Mouse (Mus musculus) MEL (cell line): ENCODE data around the gene Map3k3. TPM values are rescaled to one million over a fixed set of nuclear protein-coding genes. Genes with fewer than 3 reads are reported as not detected.

Experiments used
- DNase-seq: peaks from one replicate; pipeline ENCODE4 v3.0.0; 2011; ENCODE audit warnings: low read depth, low spot score
- H3K27ac ChIP-seq: 2 replicates; pipeline ENCODE4 v1.5.1; 2012; ENCODE audit warnings: low read depth, mild to moderate bottlenecking, control low read depth, low read length, moderate library complexity; ENCODE audit not compliant: control insufficient read depth
- H3K27me3 ChIP-seq, 2 experiments: fragments of 150-350 bp in 1 of 2; sonication (generic) in 1 of 2; 2 replicates each; pipeline ENCODE4 v1.6.1; 2012; ENCODE audit warnings: low read length in 2 of 2, mild to moderate bottlenecking in 2 of 2, improper control_type of control experiment in 1 of 2, moderate library complexity in 1 of 2; ENCODE audit not compliant: insufficient read depth in 2 of 2, control insufficient read depth in 1 of 2
- H3K36me3 ChIP-seq, 2 experiments: 2 replicates each; pipeline ENCODE4 v1.6.1; 2012 to 2014; ENCODE audit warnings: low read length in 2 of 2, improper control_type of control experiment in 1 of 2, inconsistent platforms in 1 of 2, mild to moderate bottlenecking in 1 of 2; ENCODE audit not compliant: insufficient read depth in 2 of 2, control insufficient read depth in 1 of 2
- H3K4me1 ChIP-seq, 2 experiments: fragments of 150-350 bp in 1 of 2; sonication (generic) in 1 of 2; 2 replicates each; pipeline ENCODE4 v1.6.1; 2012; ENCODE audit warnings: low read length in 2 of 2, improper control_type of control experiment in 1 of 2, mild to moderate bottlenecking in 1 of 2; ENCODE audit not compliant: insufficient read depth in 2 of 2, control insufficient read depth in 1 of 2
- H3K4me3 ChIP-seq, 2 experiments: fragments of 150-350 bp in 1 of 2; sonication (generic) in 1 of 2; 2 replicates each; pipeline ENCODE4 v1.5.1; 2012; ENCODE audit warnings: low read depth in 2 of 2, low read length in 2 of 2, mild to moderate bottlenecking in 2 of 2, moderate library complexity in 2 of 2, control low read depth in 1 of 2, improper control_type of control experiment in 1 of 2; ENCODE audit not compliant: control insufficient read depth in 1 of 2, insufficient read depth in 1 of 2
- H3K79me2 ChIP-seq: 2 replicates; pipeline ENCODE4 v1.6.1; 2012; ENCODE audit warnings: mild to moderate bottlenecking, low read length, moderate library complexity; ENCODE audit not compliant: control insufficient read depth, poor library complexity, insufficient read depth
- H3K9ac ChIP-seq: 2 replicates; pipeline ENCODE4 v1.6.1; 2012; ENCODE audit warnings: low read depth, mild to moderate bottlenecking, control low read depth, low read length, moderate library complexity; ENCODE audit not compliant: control insufficient read depth, poor library complexity, severe bottlenecking
- H3K9me3 ChIP-seq: fragments of 150-350 bp; sonication (generic); replicated peaks from 2 replicates; pipeline ENCODE4 v1.6.1; 2012; ENCODE audit warnings: mild to moderate bottlenecking, low read length, improper control_type of control experiment, moderate library complexity; ENCODE audit not compliant: insufficient read depth
- BHLHE40 ChIP-seq: IDR thresholded peaks from 2 replicates; pipeline ENCODE4 v1.6.1; 2012; ENCODE audit warnings: low read depth, mild to moderate bottlenecking, inconsistent platforms, low read length, improper control_type of control experiment, borderline replicate concordance
- CHD2 ChIP-seq: IDR thresholded peaks from 2 replicates; pipeline ENCODE4 v1.6.1; 2011; ENCODE audit warnings: low read length, improper control_type of control experiment
- E2F4 ChIP-seq: IDR thresholded peaks from 2 replicates; pipeline ENCODE4 v1.6.1; 2011; ENCODE audit warnings: low read depth, low read length, improper control_type of control experiment, borderline replicate concordance
- ETS1 ChIP-seq: IDR thresholded peaks from 2 replicates; pipeline ENCODE4 v1.6.1; 2012; ENCODE audit warnings: low read depth, mild to moderate bottlenecking, inconsistent platforms, low read length, improper control_type of control experiment, moderate library complexity
- GABPA ChIP-seq: IDR thresholded peaks from 2 replicates; pipeline ENCODE4 v1.6.1; 2012; ENCODE audit warnings: low read depth, mild to moderate bottlenecking, inconsistent platforms, low read length, improper control_type of control experiment, moderate library complexity
- GATA1 ChIP-seq: IDR thresholded peaks from 2 replicates; pipeline ENCODE4 v1.6.1; 2011; ENCODE audit warnings: low read depth, low read length, improper control_type of control experiment
- HCFC1 ChIP-seq: IDR thresholded peaks from 2 replicates; pipeline ENCODE4 v1.6.1; 2012; ENCODE audit warnings: low read depth, mild to moderate bottlenecking, inconsistent platforms, low read length, improper control_type of control experiment, moderate library complexity
- JUND ChIP-seq: IDR thresholded peaks from 2 replicates; pipeline ENCODE4 v1.6.1; 2011; ENCODE audit warnings: low read depth, mild to moderate bottlenecking, improper control_type of control experiment, low read length
- KAT2A ChIP-seq: conservative IDR thresholded peaks from 2 replicates; pipeline ENCODE4 v1.6.1; 2012; ENCODE audit warnings: low read depth, low read length, improper control_type of control experiment, inconsistent platforms
- MAFK ChIP-seq: IDR thresholded peaks from 2 replicates; pipeline ENCODE4 v1.6.1; 2011; ENCODE audit warnings: low read depth, mild to moderate bottlenecking, low read length, improper control_type of control experiment, borderline replicate concordance
- MAX ChIP-seq: IDR thresholded peaks from 2 replicates; pipeline ENCODE4 v1.6.1; 2011; ENCODE audit warnings: low read length, improper control_type of control experiment
- MEF2A ChIP-seq: IDR thresholded peaks from 2 replicates; pipeline ENCODE4 v1.6.1; 2014; ENCODE audit warnings: low read depth, mild to moderate bottlenecking, inconsistent platforms, low read length, improper control_type of control experiment; ENCODE audit not compliant: poor library complexity, insufficient replicate concordance, severe bottlenecking; ENCODE audit errors: extremely low read depth
- MXI1 ChIP-seq: IDR thresholded peaks from 2 replicates; pipeline ENCODE4 v1.6.1; 2011; ENCODE audit warnings: mild to moderate bottlenecking, low read depth, low read length, improper control_type of control experiment
- MYB ChIP-seq: IDR thresholded peaks from 2 replicates; pipeline ENCODE4 v1.6.1; 2011; ENCODE audit warnings: mild to moderate bottlenecking, low read depth, low read length, improper control_type of control experiment
- MYC ChIP-seq: IDR thresholded peaks from 2 replicates; pipeline ENCODE4 v1.6.1; 2011; ENCODE audit warnings: low read depth, mild to moderate bottlenecking, low read length, improper control_type of control experiment, moderate library complexity
- NELFE ChIP-seq: IDR thresholded peaks from 2 replicates; pipeline ENCODE4 v1.6.1; 2011; ENCODE audit warnings: low read depth, low read length, improper control_type of control experiment
- POLR2A ChIP-seq, 2 experiments: IDR thresholded peaks; 2 replicates each; pipeline ENCODE4 v1.6.1; 2011 to 2012; ENCODE audit warnings: low read length in 2 of 2, mild to moderate bottlenecking in 2 of 2, control low read depth in 1 of 2, improper control_type of control experiment in 1 of 2, low read depth in 1 of 2, moderate library complexity in 1 of 2; ENCODE audit not compliant: control insufficient read depth in 1 of 2, insufficient read depth in 1 of 2, poor library complexity in 1 of 2
- RAD21 ChIP-seq: IDR thresholded peaks from 2 replicates; pipeline ENCODE4 v1.6.1; 2011; ENCODE audit warnings: mild to moderate bottlenecking, low read depth, low read length, improper control_type of control experiment
- RCOR1 ChIP-seq: IDR thresholded peaks from 2 replicates; pipeline ENCODE4 v1.6.1; 2012; ENCODE audit warnings: low read depth, mild to moderate bottlenecking, inconsistent platforms, low read length, improper control_type of control experiment
- SMC3 ChIP-seq: IDR thresholded peaks from 2 replicates; pipeline ENCODE4 v1.6.1; 2011; ENCODE audit warnings: low read depth, low read length, improper control_type of control experiment
- TAL1 ChIP-seq: IDR thresholded peaks from 2 replicates; pipeline ENCODE4 v1.6.1; 2012; ENCODE audit warnings: mild to moderate bottlenecking, inconsistent platforms, low read length, moderate library complexity, mixed read lengths
- TBP ChIP-seq: IDR thresholded peaks from 2 replicates; pipeline ENCODE4 v1.8.0; 2011; ENCODE audit warnings: low read depth, low read length, improper control_type of control experiment
- TCF12 ChIP-seq: IDR thresholded peaks from 2 replicates; pipeline ENCODE4 v1.6.1; 2014; ENCODE audit warnings: low read depth, mild to moderate bottlenecking, inconsistent platforms, low read length, improper control_type of control experiment, moderate library complexity
- UBTF ChIP-seq: IDR thresholded peaks from 2 replicates; pipeline ENCODE4 v1.6.1; 2012; ENCODE audit warnings: low read depth, mild to moderate bottlenecking, inconsistent platforms, low read length, improper control_type of control experiment, moderate library complexity, borderline replicate concordance; ENCODE audit not compliant: insufficient read depth
- USF1 ChIP-seq: IDR thresholded peaks from 2 replicates; pipeline ENCODE4 v1.6.1; 2014; ENCODE audit warnings: low read depth, mild to moderate bottlenecking, inconsistent platforms, low read length, improper control_type of control experiment, moderate library complexity
- USF2 ChIP-seq, 2 experiments: IDR thresholded peaks; 2 replicates each; pipeline ENCODE4 v1.6.1; 2011 to 2012; ENCODE audit warnings: improper control_type of control experiment in 2 of 2, low read length in 2 of 2, borderline replicate concordance in 1 of 2, inconsistent platforms in 1 of 2, low read depth in 1 of 2, mild to moderate bottlenecking in 1 of 2; ENCODE audit not compliant: insufficient read depth in 1 of 2
- ZKSCAN1 ChIP-seq: IDR thresholded peaks from 2 replicates; pipeline ENCODE4 v1.6.1; 2012; ENCODE audit warnings: low read depth, mild to moderate bottlenecking, inconsistent platforms, low read length, improper control_type of control experiment, moderate library complexity
- ZMIZ1 ChIP-seq: IDR thresholded peaks from 2 replicates; pipeline ENCODE4 v1.6.1; 2012; ENCODE audit warnings: low read depth, mild to moderate bottlenecking, inconsistent platforms, low read length, improper control_type of control experiment, moderate library complexity
- ZNF384 ChIP-seq: IDR thresholded peaks from 2 replicates; pipeline ENCODE4 v1.6.1; 2012; ENCODE audit warnings: low read depth, mild to moderate bottlenecking, inconsistent platforms, low read length, improper control_type of control experiment
- polyA plus RNA-seq, 2 experiments: library from polyadenylated mRNA; stranded (reverse) in 1 of 2; unstranded in 1 of 2; fragments of >175 nt in 1 of 2; fragments of >200 nt in 1 of 2; gene quantifications; 2 replicates each; pipeline versions ENCODE4 v1.2.1 to v1.2.4; 2012; ENCODE audit warnings: low replicate concordance in 2 of 2, low read depth in 1 of 2; ENCODE audit not compliant: insufficient read length in 2 of 2, insufficient read depth in 1 of 2, missing spikeins in 1 of 2
- total RNA-seq: library from RNA; depleted of rRNA; stranded (reverse); fragments of 300-350 nt; gene quantifications from 2 replicates; pipeline ENCODE4 v1.2.3, GENCODE M21; 2012

Gene Map3k3
- total and polyA plus RNA-seq, 3 experiments = 10.5 to 14.3 TPM; not detected in 1

GRCm38 (mm10) chr11:106200756-106201155 lies 116.3 kb downstream of the Map3k3 start:
- H3K9me3 ChIP-seq = no peaks in the 10 kb centered on the region
- DNase-seq = no peak
- TF ChIP-seq CHD2 = no peak
- TF ChIP-seq POLR2A (IDR thresholded peaks at IDR 0.05; ENCODE audit: control insufficient read depth in 1 of 2, insufficient read depth in 1 of 2, low read depth in 1 of 2, low read length in 2 of 2, poor library complexity in 1 of 2) = no peak
- 0 out of 2 replicates have a peak, but pooled peaks have one; percentile 33 for TF ChIP-seq GATA1
- no peak for TF ChIP-seq MYB
- no peak for TF ChIP-seq RCOR1
- peaks cover 27 to 47% of the 10 kb centered on the region in 2 experiments for H3K36me3 ChIP-seq
- H3K27ac ChIP-seq = peak overlapping the region; percentile 44
- H3K4me3 ChIP-seq = no peak overlapping the region
- H3K27me3 ChIP-seq = no peaks in the 10 kb centered on the region
- H3K79me2 ChIP-seq = no peaks in the 10 kb centered on the region
- no peak overlapping the region for H3K9ac ChIP-seq
- H3K4me1 ChIP-seq = peaks cover 32 to 35% of the 10 kb centered on the region in 2 experiments

- no peaks in the 10 kb centered on the region for H3K27me3 ChIP-seq
- peak overlapping the region; percentile 11; the same call in 1 of the 2 replicates for H3K9ac ChIP-seq
- H3K79me2 ChIP-seq = no peaks in the 10 kb centered on the region
- H3K9me3 ChIP-seq = no peaks in the 10 kb centered on the region
- peaks cover 33 to 47% of the 10 kb centered on the region in 2 experiments for H3K36me3 ChIP-seq
- peak; percentile 77 for DNase-seq
- H3K4me3 ChIP-seq = no peak overlapping the region
- H3K4me1 ChIP-seq = peaks cover 32 to 35% of the 10 kb centered on the region in 2 experiments
- peak overlapping the region; percentile 63 for H3K27ac ChIP-seq
- TF ChIP-seq USF2 (IDR thresholded peaks at IDR 0.05; ENCODE audit: borderline replicate concordance in 1 of 2, insufficient read depth in 1 of 2, low read depth in 1 of 2, low read length in 2 of 2) (no peak), RCOR1 (peak; percentile 99), ETS1 (peak; percentile 92), MXI1 (peak; percentile 83), MAX (peak; percentile 54), ZMIZ1 (0 out of 2 replicates have a peak, but pooled peaks have one; percentile 51), TBP (peak; percentile 28; the same call in 1 of the 2 replicates), BHLHE40 (peak; percentile 84), UBTF (no peak), HCFC1 (peak; percentile 58), NELFE (no peak), POLR2A (IDR thresholded peaks at IDR 0.05; ENCODE audit: control insufficient read depth in 1 of 2, insufficient read depth in 1 of 2, low read depth in 1 of 2, low read length in 2 of 2, poor library complexity in 1 of 2) (no peak), TAL1 (peak; percentile 91), GABPA (no peak), TCF12 (peak; percentile 96), RAD21 (no peak), ZNF384 (0 out of 2 replicates have a peak, but pooled peaks have one; percentile 28), JUND (no peak), ZKSCAN1 (no peak; the same call in 1 of the 2 replicates), MYC (0 out of 2 replicates have a peak, but pooled peaks have one; percentile 27), MYB (peak; percentile 74), KAT2A (no peak), E2F4 (no peak), MEF2A (no peak), MAFK (peak; percentile 66; the same call in 1 of the 2 replicates), USF1 (0 out of 2 replicates have a peak, but pooled peaks have one; percentile 9), SMC3 (no peak)
These were observed 117.1 kb downstream of the Map3k3 start for GRCm38 (mm10) chr11:106201337-106202122.
